Mouse (Mus musculus): Measurements from ENCODE around the gene Dcst1. TPM values are rescaled to one million over a fixed set of nuclear protein-coding genes. Genes with fewer than 3 reads are reported as not detected.

The Dcst1 gene
- polyA plus RNA-seq, 1 experiment from 2014 or later, result 0.93 TPM

GRCm38 (mm10) chr3:89325882-89326281 is 39.2 kb downstream of the Dcst1 start:
- Histone ChIP-seq H3K9ac (replicated peaks) (no peak overlapping the region), H3K4me2 (replicated peaks) (no peak overlapping the region), H3K27me3 (peaks cover 26% of the 10 kb centered on the region), H3K9me3 (no peaks in the 10 kb centered on the region), H3K4me1 (replicated peaks) (peaks cover 48% of the 10 kb centered on the region), H3K27ac (no peak overlapping the region), H3K36me3 (no peaks in the 10 kb centered on the region), H3K4me3 (replicated peaks) (no peak overlapping the region)
- 87% methylated on average over 8 of the region's 8 CpGs for WGBS
- ATAC-seq, result no peak

- peak within 1 kb of the TSS; percentile 79 for H3K4me2 ChIP-seq (replicated peaks)
- under 1% methylated on average over 49 of the region's 53 CpGs for WGBS
- H3K36me3 ChIP-seq, result no peaks in the 10 kb centered on the region
- H3K9ac ChIP-seq (replicated peaks), result peak within 1 kb of the TSS; percentile 86
- H3K4me1 ChIP-seq (replicated peaks), result peaks cover 61% of the 10 kb centered on the region
- peak within 1 kb of the TSS; percentile 86 for H3K27ac ChIP-seq
- H3K9me3 ChIP-seq, result no peaks in the 10 kb centered on the region
- H3K27me3 ChIP-seq, result peaks cover 54% of the 10 kb centered on the region
- ATAC-seq, result peak; percentile 55
- peak within 1 kb of the TSS; percentile 64 for H3K4me3 ChIP-seq (replicated peaks)
Observed at GRCm38 (mm10) chr3:89322514-89323165, 42.4 kb downstream of the Dcst1 start, which contains the start of gene Efna3. Gene Efna3 (minus strand): TSS chr3:89322965.

DNA sequence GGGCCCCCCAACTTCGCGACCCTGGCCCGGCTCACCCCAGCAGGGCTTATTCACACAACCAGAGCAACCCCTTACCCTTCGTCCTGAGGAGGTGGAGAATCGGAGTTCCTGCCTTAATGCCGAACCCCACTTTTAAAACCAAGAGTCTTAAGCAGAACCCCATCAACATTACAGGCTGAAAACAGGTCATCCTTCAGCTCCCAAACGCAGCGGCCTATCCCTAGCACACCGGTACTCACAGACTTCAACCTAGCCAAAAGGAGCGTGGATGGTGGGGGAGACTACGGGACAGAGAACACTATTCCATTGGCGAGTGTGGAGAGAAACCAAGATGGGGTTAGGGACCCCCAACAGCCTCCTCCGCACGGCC is 42.9 kb downstream of the Dcst1 start:
- peaks cover 57% of the 10 kb centered on the region for H3K27me3 ChIP-seq
- ATAC-seq, result no peak
- under 1% methylated on average over 14 of the region's 14 CpGs for WGBS

DNA sequence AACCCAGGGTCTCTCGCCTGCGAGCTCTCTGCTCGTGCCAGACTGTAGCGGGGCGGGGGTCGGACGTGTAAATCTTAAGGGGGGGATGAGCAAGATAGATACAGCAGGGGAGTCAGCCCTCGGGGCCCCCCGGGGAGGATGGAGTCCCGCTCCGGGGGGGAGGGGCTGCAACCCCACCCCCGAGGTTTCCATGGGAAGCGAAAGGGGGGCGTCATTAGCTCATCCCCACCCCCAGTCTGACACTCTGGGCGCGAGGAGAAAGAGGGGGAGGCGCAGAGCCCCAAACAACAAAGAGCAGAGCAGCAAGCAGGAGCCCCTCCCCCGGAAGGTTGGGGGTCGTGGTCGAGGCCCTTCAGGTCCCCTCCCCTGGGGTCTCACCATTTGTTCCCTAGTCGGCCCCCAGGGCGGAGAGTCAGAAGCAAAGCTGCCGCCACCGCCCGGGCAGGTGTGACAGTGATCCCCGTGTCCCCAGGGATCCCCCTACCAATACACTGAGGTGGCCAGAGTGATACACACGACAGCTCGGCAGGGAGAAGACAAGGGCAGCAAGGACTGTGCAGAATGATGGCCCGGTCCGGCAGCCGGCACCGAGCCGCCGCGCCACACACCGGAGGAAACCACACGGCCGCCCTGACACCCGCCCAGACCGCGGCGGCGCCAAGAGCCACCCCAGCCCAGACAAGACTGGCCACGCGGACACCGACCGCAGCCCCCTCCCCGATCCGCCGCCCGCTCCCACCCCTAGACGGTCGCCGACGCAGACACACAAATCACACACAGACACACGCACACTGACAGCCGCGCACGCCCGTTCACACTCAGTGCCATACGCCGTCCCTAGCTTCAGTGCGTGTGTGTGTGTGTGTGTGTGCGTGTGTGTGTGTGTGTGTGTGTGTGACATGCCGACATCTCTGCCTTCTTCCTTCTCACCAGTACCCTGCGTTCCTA is 43.6 kb downstream of the Dcst1 start:
- ATAC-seq, result peak; percentile 31
- H3K27ac ChIP-seq, result peak overlapping the region; percentile 86
- H3K4me3 ChIP-seq (replicated peaks), result peak overlapping the region; percentile 64
- H3K9me3 ChIP-seq, result no peaks in the 10 kb centered on the region
- H3K27me3 ChIP-seq, result peaks cover 60% of the 10 kb centered on the region
- peaks cover 64% of the 10 kb centered on the region for H3K4me1 ChIP-seq (replicated peaks)
- peak overlapping the region; percentile 86 for H3K9ac ChIP-seq (replicated peaks)
- H3K36me3 ChIP-seq, result no peaks in the 10 kb centered on the region
- peak overlapping the region; percentile 79 for H3K4me2 ChIP-seq (replicated peaks)
- WGBS, result 1% methylated on average over 61 of the region's 66 CpGs

More for the DNA sequence above, 42.9 kb downstream of the Dcst1 start:
- peak overlapping the region; percentile 86 for H3K27ac ChIP-seq
- H3K4me3 ChIP-seq (replicated peaks), result peak overlapping the region; percentile 64
- H3K4me2 ChIP-seq (replicated peaks), result peak overlapping the region; percentile 79
- H3K9ac ChIP-seq (replicated peaks), result peak overlapping the region; percentile 86
- H3K36me3 ChIP-seq, result no peaks in the 10 kb centered on the region
- H3K9me3 ChIP-seq, result no peaks in the 10 kb centered on the region
- peaks cover 61% of the 10 kb centered on the region for H3K4me1 ChIP-seq (replicated peaks)

DNA sequence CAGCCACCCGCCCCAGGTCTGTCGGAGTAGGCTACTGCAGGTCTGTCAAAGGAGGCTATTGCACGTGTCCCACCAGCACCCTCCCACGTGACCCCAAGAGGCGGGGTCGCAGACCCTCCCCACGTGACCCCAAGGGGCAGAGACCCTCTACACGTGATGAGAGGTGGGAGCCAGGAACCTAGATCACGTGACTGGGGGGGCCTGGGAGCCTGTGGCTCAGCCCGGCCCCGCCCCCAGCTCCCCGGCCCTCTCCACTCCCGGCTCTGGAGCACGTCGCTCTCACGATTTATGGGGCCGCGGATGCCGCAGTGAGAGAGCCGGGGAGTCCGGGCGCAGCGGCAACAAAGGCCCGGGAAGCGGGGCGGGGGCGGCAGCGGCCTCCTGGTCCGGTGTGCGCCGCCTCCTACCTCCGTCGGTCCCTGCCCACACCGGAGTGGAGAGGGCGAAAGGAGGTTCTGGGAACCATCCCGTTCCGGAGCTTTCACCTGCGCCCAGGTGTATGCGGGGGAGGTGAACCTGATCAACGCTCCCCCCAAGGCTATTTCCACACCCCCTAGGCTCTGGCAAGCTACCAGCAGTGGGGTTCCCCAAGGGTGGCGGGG is 44.4 kb downstream of the Dcst1 start:
- Histone ChIP-seq H3K9ac (replicated peaks) (peak overlapping the region; percentile 86), H3K36me3 (no peaks in the 10 kb centered on the region), H3K27me3 (peaks cover 68% of the 10 kb centered on the region), H3K4me1 (replicated peaks) (peaks cover 72% of the 10 kb centered on the region), H3K27ac (peak overlapping the region; percentile 86), H3K4me3 (replicated peaks) (peak overlapping the region; percentile 64), H3K4me2 (replicated peaks) (peak overlapping the region; percentile 79), H3K9me3 (no peaks in the 10 kb centered on the region)
- ATAC-seq, result no peak
- WGBS, result 1% methylated on average over 41 of the region's 41 CpGs

- no peaks in the 10 kb centered on the region for H3K9me3 ChIP-seq
- ATAC-seq, result no peak
- H3K4me1 ChIP-seq (replicated peaks), result peaks cover 81% of the 10 kb centered on the region
- 2% methylated on average over 58 of the region's 58 CpGs for WGBS
- H3K27ac ChIP-seq, result peak overlapping the region; percentile 65
- peaks cover 5% of the 10 kb centered on the region for H3K36me3 ChIP-seq
- peak overlapping the region; percentile 79 for H3K4me2 ChIP-seq (replicated peaks)
- peaks cover 69% of the 10 kb centered on the region for H3K27me3 ChIP-seq
- H3K4me3 ChIP-seq (replicated peaks), result peak overlapping the region; percentile 64
- H3K9ac ChIP-seq (replicated peaks), result peak overlapping the region; percentile 86
Observed at GRCm38 (mm10) chr3:89319591-89320350, 45.3 kb downstream of the Dcst1 start.

DNA sequence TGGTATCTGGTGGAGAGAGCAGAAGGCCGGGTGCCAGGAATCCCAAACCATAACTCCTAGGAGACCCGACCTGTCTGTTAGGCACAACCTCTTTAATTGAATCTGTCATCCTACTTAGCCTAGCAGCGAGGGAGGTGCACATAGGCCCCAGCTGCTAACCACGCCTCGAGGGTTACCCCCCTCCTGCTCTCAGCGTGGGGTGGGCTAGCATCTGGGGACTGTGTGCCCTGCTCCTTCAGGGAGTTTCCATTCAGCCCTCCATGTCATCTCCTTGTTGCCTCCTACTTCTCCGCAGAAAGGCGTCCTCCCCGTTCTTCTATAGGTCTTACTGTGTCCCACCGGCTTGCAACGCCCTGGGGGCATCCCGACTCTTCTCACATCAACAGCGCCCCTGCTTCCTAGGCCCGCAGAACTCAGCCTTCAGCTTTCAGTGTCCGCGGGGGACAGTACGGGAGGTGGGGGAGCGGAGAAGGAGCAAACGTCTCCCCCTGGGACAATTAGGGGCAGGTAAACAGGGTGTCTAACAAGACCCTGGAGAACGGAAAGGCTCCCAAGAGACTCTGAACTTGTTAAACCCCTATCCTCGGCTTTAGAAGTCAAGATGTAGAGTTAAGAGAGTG is 46.0 kb downstream of the Dcst1 start:
- WGBS, result 8% methylated on average over 21 of the region's 21 CpGs
- Histone ChIP-seq H3K27ac (0 out of 2 replicates have a peak overlapping the region, but pooled peaks have one; percentile 11), H3K36me3 (peaks cover 9% of the 10 kb centered on the region), H3K27me3 (peaks cover 65% of the 10 kb centered on the region), H3K4me3 (replicated peaks) (peak overlapping the region; percentile 64), H3K4me1 (replicated peaks) (peaks cover 82% of the 10 kb centered on the region), H3K9ac (replicated peaks) (peak overlapping the region; percentile 59), H3K9me3 (no peaks in the 10 kb centered on the region), H3K4me2 (replicated peaks) (peak overlapping the region; percentile 79)
- no peak for ATAC-seq

GRCm38 (mm10) chr3:89318316-89318715 is 46.7 kb downstream of the Dcst1 start:
- Histone ChIP-seq H3K9me3 (no peaks in the 10 kb centered on the region), H3K4me2 (replicated peaks) (no peak overlapping the region; the same call in 1 of the 2 replicates), H3K27ac (no peak overlapping the region), H3K36me3 (peaks cover 11% of the 10 kb centered on the region), H3K4me3 (replicated peaks) (0 out of 2 replicates have a peak overlapping the region, but pooled peaks have one; percentile 64), H3K9ac (replicated peaks) (no peak overlapping the region), H3K4me1 (replicated peaks) (peaks cover 82% of the 10 kb centered on the region), H3K27me3 (peaks cover 58% of the 10 kb centered on the region)
- WGBS, result 71% methylated on average over 8 of the region's 8 CpGs
- no peak for ATAC-seq

DNA sequence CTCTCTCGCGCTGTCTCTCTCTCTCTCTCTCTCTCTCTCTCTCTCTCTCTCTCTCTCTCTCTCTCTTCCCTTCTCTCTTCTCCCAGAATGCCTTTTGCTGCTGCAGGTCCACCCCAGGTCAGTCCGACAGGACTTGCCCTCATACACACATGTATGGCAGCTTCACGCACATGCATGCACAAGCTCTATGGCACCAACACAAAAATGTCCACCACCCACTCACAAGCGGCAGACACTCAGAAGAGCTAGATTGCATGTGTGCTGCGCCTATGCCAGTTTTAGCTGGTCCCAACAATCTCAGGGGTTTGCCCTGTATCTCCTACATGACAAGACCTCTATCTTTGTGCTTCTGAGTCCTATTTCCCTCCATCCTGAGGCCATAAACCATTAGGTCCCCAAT is 47.8 kb downstream of the Dcst1 start:
- Histone ChIP-seq H3K36me3 (peaks cover 16% of the 10 kb centered on the region), H3K4me1 (replicated peaks) (peaks cover 75% of the 10 kb centered on the region), H3K4me2 (replicated peaks) (peak overlapping the region; percentile 60), H3K27ac (peak overlapping the region; percentile 44; the same call in 1 of the 2 replicates), H3K9me3 (no peaks in the 10 kb centered on the region), H3K9ac (replicated peaks) (peak overlapping the region; percentile 19; the same call in 1 of the 2 replicates), H3K27me3 (peaks cover 56% of the 10 kb centered on the region), H3K4me3 (replicated peaks) (no peak overlapping the region)
- 63% methylated on average over 6 of the region's 6 CpGs for WGBS
- ATAC-seq, result no peak

DNA sequence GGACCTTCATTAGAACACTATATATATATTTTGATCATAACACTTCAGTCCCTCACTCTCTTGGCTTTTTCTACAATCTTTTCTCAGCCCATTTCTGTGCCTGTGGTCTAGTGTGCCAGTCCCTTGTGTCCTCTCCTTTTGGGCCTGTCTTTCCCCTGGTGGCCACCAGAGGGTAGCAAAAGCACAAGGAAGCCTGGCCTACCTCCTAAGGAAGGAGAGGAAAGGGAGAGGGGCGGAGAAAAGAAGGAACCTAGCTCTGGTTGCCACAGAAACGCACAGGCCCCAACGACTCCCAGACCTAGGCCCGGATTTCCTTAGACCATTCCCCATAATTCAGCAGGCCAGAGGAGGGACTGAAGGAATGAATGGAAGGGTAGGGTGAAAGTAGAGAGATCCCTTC is 48.2 kb downstream of the Dcst1 start:
- peak; percentile 51 for ATAC-seq
- Histone ChIP-seq H3K9me3 (no peaks in the 10 kb centered on the region), H3K27me3 (peaks cover 56% of the 10 kb centered on the region), H3K36me3 (peaks cover 16% of the 10 kb centered on the region), H3K27ac (peak overlapping the region; percentile 44; the same call in 1 of the 2 replicates), H3K4me2 (replicated peaks) (peak overlapping the region; percentile 60), H3K9ac (replicated peaks) (0 out of 2 replicates have a peak overlapping the region, but pooled peaks have one; percentile 19), H3K4me1 (replicated peaks) (peaks cover 71% of the 10 kb centered on the region), H3K4me3 (replicated peaks) (peak overlapping the region; percentile 12)
- WGBS, result 0% methylated on average over 4 of the region's 4 CpGs

Measured in midbrain, embryonic 13.5 days (tissue).